Mouse (Mus musculus) megakaryocyte-erythroid progenitor cell, adult 5-6 weeks (primary cell): ENCODE measurements around the gene Tmem258. TPM values are rescaled to one million over a fixed set of nuclear protein-coding genes. Genes with fewer than 3 reads are reported as not detected.

Source experiments
- ATAC-seq: replicated peaks from 2 replicates; pipeline ENCODE4 v1.8.0; 2016; ENCODE audit warnings: mild to moderate bottlenecking, inconsistent platforms; ENCODE audit not compliant: severe bottlenecking, poor library complexity, low FRiP score, low TSS enrichment
- total RNA-seq, 2 experiments: library from RNA; stranded (forward) in 1 of 2; stranded (reverse) in 1 of 2; fragments of 200-1000, 215-1000 nt in 1 of 2; fragments of >200 nt in 1 of 2; fragmentation: Nextera tagmentation in 1 of 2; gene quantifications; 2 replicates each; pipeline ENCODE4 v1.2.3; 2014 to 2017

The Tmem258 gene
- total RNA-seq, 2 experiments from 2014 or later: 247 to 256 TPM

- 0 out of 2 replicates have a peak, but pooled peaks have one; percentile 32 for ATAC-seq
These were observed 40.4 kb downstream of the Tmem258 start for GRCm38 (mm10) chr19:10244183-10244582.

- no peak for ATAC-seq
These were observed 43.4 kb downstream of the Tmem258 start for GRCm38 (mm10) chr19:10247165-10247564.

GRCm38 (mm10) chr19:10248128-10248527 is 44.3 kb downstream of the Tmem258 start:
- no peak for ATAC-seq

Other genes with a start within 250 kb of the Tmem258 start
- 1,910 and 1,948 TPM in 2 replicates for gene Fth1, start 223.4 kb upstream of the Tmem258 start, total RNA-seq (2014; fragmentation: Nextera tagmentation)
- 775 and 886 TPM in 2 replicates for gene Fth1, start 223.4 kb upstream of the Tmem258 start, total RNA-seq (2017)
- gene Best1, start 202.4 kb upstream of the Tmem258 start, total RNA-seq (2014; fragmentation: Nextera tagmentation): not detected in 2 replicates
- not detected in 2 replicates for gene Best1, start 202.4 kb upstream of the Tmem258 start, total RNA-seq (2017)
- gene Rab3il1, start 202.3 kb upstream of the Tmem258 start, total RNA-seq (2014; fragmentation: Nextera tagmentation): 16.1 and 23.6 TPM in 2 replicates
- gene Rab3il1, start 202.3 kb upstream of the Tmem258 start, total RNA-seq (2017): 6.0 and 20.1 TPM in 2 replicates
- gene Fads3, start 162.4 kb upstream of the Tmem258 start, total RNA-seq (2014; fragmentation: Nextera tagmentation): 22.8 and 23.9 TPM in 2 replicates
- gene Fads3, start 162.4 kb upstream of the Tmem258 start, total RNA-seq (2017): 15.9 and 18.7 TPM in 2 replicates
- gene Fads2, start 102.3 kb upstream of the Tmem258 start, total RNA-seq (2014; fragmentation: Nextera tagmentation): 67.8 and 78.3 TPM in 2 replicates
- 47.2 and 69.6 TPM in 2 replicates for gene Fads2, start 102.3 kb upstream of the Tmem258 start, total RNA-seq (2017)
- gene Fads1, start 21.1 kb upstream of the Tmem258 start, total RNA-seq (2014; fragmentation: Nextera tagmentation): 50.6 and 51.2 TPM in 2 replicates
- 23.2 and 26.6 TPM in 2 replicates for gene Fads1, start 21.1 kb upstream of the Tmem258 start, total RNA-seq (2017)
- 112 and 116 TPM in 2 replicates for gene Fen1, start 155 bp downstream of the Tmem258 start, total RNA-seq (2014; fragmentation: Nextera tagmentation)
- gene Fen1, start 155 bp downstream of the Tmem258 start, total RNA-seq (2017): 136 and 160 TPM in 2 replicates
- not detected in 2 replicates for gene Myrf, start 36.7 kb downstream of the Tmem258 start, total RNA-seq (2014; fragmentation: Nextera tagmentation)
- gene Myrf, start 36.7 kb downstream of the Tmem258 start, total RNA-seq (2017): not detected in 2 replicates
- not detected in 2 replicates for gene Dagla, start 100.9 kb downstream of the Tmem258 start, total RNA-seq (2014; fragmentation: Nextera tagmentation)
- gene Dagla, start 100.9 kb downstream of the Tmem258 start, total RNA-seq (2017): not detected in 2 replicates
- gene Syt7, start 185.1 kb downstream of the Tmem258 start, total RNA-seq (2014; fragmentation: Nextera tagmentation): not detected in 2 replicates
- not detected in 2 replicates for gene Syt7, start 185.1 kb downstream of the Tmem258 start, total RNA-seq (2017)